Mouse (Mus musculus) cerebellum, postnatal 4 days (tissue): ENCODE data around the gene Reg3b.
"Not testable (repeated sequence)": the region's sequence is repeated elsewhere in the genome, so short reads cannot be mapped to it uniquely, and the experiment has no call there.

Experiments
- DNase-seq, 2 experiments: peaks; one replicate each; pipeline ENCODE4 v3.0.0; 2022; ENCODE audit warnings: low spot score in 2 of 2, mixed read lengths in 1 of 2

The Reg3b gene

DNA sequence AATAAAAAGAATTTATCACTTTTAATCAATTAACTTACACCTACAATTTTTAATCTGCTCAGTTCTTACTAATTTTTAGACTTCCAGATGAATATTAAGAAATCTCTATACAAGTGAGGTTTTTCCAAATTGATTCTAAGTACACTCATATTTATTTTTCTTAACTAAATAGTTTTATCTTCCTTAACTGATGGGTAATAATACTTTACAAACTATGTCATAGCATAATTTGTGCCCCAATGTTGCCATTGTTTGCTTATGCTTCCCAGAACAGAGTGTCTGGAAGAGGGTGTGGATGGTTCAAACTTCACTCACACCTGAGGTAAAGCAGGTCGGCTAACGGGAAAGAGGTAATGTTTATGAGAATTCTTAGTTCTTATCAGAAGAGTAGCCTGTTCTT is at the start of gene Reg3b:
TSS of gene Reg3b (plus strand) at position 301 of the 400 bp plus-strand sequence.
- no peak for DNase-seq

GRCm38 (mm10) chr6:78327798-78328197 is 42.7 kb upstream of the Reg3b start:
- DNase-seq: no peak

DNA sequence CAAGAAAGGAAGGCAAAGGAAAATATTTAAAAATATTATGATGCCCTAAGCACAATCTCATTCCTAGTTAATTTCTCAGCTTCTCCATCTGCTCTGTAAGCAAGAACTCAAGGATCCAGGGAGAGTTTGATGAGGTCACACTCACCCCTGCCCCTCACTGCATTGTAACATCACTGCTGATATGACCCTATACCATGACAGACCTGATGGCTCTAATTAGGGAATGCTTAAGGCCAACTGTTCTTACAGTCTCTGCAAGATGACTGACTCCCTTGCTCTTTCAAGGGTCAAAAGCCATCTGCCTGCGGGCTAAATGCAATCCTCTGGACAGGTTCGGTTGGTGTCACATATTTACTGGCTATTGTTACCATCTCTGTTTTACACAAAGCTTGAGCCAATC is 41.3 kb upstream of the Reg3b start:
- DNase-seq: no peak

DNA sequence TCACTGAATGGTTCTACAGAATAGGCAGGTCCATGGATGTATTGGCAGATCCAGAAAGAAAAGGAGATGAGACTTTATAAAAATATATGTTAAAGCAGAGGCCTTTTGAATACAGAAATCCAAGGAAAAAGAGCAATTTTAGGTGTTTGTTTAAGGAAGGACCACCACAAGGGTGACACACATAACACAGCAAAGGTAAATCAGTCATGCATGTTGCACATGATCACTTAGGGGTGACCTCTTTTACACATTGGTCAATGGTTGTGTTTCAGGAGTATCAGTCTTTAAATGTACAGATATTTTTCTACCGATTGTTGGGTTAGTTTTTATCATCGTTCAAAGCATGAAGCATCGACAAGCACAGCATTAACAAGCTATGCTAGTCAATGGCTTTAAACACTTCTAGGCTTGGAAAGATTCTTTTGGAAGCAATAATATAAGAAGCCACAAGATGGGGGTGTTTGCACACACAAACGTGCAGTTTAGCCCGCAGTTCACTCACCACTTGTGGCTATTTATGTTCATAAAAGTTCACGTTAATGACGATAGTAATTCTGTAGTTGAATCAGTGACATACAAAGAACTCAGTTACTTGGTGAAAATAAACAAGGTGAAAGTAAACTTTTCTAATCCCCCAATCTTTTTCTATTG is 38.4 kb upstream of the Reg3b start:
- peak in 1 of 2 experiments; percentile 3 for DNase-seq

GRCm38 (mm10) chr6:78340296-78340695 is 30.2 kb upstream of the Reg3b start:
- no peak for DNase-seq

- no peak for DNase-seq
Measured at GRCm38 (mm10) chr6:78341689-78342088, 28.8 kb upstream of the Reg3b start.

DNA sequence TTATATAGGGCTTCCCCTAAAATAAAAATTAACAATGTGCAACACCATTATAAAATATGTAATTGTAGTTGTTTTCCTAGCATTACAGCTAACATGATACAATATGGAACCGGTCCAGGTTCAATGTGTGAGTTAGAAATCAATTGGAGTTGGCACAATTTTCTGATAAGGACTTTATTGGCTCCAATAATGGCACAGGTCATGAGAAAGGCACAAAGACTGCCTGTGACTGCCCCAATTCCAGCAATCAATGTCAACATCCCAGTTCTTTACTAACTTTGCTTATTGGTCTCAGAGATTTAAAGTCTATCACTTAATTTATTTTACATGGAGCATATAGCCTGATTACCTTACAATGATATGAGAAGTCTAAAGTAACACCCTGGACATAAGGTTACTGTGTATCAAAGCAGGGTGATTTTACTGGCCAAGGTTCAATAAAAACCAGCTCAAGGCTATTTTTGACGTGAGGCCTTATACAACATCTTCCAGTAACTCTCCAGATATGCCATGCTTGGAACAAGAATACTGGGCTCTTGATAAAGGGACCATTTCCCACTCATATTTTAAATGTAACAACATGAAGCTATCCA is 8.4 kb upstream of the Reg3b start:
- DNase-seq: no peak

GRCm38 (mm10) chr6:78378765-78379164 is 8.3 kb downstream of the Reg3b start, which contains the start of gene Reg3d:
Reg3d (minus strand) TSS chr6:78378865.
- DNase-seq: no peak

GRCm38 (mm10) chr6:78380409-78380808 is 10.0 kb downstream of the Reg3b start, which contains the start of gene Reg3a:
Reg3a (plus strand) TSS chr6:78380709.
- DNase-seq: no peak

GRCm38 (mm10) chr6:78385609-78386008 is 15.2 kb downstream of the Reg3b start:
- DNase-seq: no peak

DNA sequence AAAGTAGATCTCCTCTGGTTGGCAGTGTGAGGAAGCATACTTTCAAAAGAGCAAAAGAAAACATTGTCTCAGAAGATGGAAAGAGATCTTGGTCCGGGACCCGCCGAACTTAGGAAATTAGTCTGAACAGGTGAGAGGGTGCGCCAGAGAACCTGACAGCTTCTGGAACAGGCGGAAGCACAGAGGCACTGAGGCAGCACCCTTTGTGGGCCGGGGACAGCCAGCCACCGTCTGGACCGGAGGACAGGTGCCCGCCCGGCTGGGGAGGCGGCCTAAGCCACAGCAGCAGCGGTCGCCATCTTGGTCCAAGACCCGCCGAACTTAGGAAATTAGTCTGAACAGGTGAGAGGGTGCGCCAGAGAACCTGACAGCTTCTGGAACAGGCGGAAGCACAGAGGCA is 24.9 kb downstream of the Reg3b start, which contains the start of gene Reg2:
TSS of gene Reg2 (plus strand) at position 301 of the 400 bp plus-strand sequence.
- not testable (repeated sequence) for DNase-seq

DNA sequence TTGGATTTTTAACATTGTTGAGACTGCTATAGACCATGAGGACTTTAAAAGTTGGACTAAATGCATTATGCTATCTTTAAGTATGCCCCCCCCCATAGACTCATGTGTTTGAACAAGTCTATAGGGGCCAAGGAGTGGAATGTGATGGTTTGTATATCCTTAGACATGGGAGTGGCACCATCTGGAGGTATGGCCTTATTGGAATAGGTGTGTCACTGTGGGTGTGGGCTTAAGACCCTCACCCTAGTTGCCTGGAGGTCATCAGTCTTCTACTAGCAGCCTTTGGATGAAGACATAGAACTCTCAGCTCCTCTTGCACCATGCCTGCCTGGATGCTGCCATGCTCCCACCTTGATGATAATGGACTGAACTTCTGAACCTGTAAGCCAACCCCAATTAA is 52.0 kb downstream of the Reg3b start, which contains the start of gene Reg1:
TSS of gene Reg1 (plus strand) at position 301 of the 400 bp plus-strand sequence.
- DNase-seq: not testable (repeated sequence)
